Mouse (Mus musculus): ENCODE measurements around the gene Igll1. TPM values are rescaled to one million over a fixed set of nuclear protein-coding genes. Genes with fewer than 3 reads are reported as not detected.

Gene Igll1
- polyA plus RNA-seq, 1 experiment, result 0.93 TPM

- H3K4me1 ChIP-seq (replicated peaks; ENCODE audit: control insufficient read depth, insufficient read depth, low read length), result peaks cover 11% of the 10 kb centered on the region
- peak overlapping the region; percentile 30; the same call in 1 of the 2 replicates for H3K27ac ChIP-seq (ENCODE audit: control insufficient read depth, insufficient read depth, low read length)
- 0 out of 2 replicates have a peak, but pooled peaks cover 3% of the 10 kb centered on the region for H3K36me3 ChIP-seq (ENCODE audit: control insufficient read depth, insufficient read depth, low read length)
- H3K4me3 ChIP-seq (ENCODE audit: control insufficient read depth, insufficient read depth, low read length), result peak overlapping the region; percentile 64
- H3K27me3 ChIP-seq (ENCODE audit: control insufficient read depth, insufficient read depth, low read length), result no peaks in the 10 kb centered on the region
- WGBS, result 29% methylated on average over 10 of the region's 10 CpGs
- TF ChIP-seq CTCF (IDR thresholded peaks at IDR 0.05; ENCODE audit: borderline replicate concordance, control insufficient read depth, extremely low read depth, insufficient read depth, low read length, poor library complexity) (no peak), POLR2A (IDR thresholded peaks at IDR 0.05; ENCODE audit: control insufficient read depth, extremely low read depth, insufficient read depth, low read length, poor library complexity) (no peak)
- DNase-seq, result no peak
These were observed 33.3 kb upstream of the Igll1 start for GRCm38 (mm10) chr16:16897056-16897584.

GRCm38 (mm10) chr16:16896382-16897055 is 32.7 kb upstream of the Igll1 start, which contains the start of gene Ppm1f:
TSS of gene Ppm1f (plus strand) at chr16:16896469.
- under 1% methylated on average over 29 of the region's 29 CpGs for WGBS

GRCm38 (mm10) chr16:16896015-16896381 is 32.2 kb upstream of the Igll1 start:
- DNase-seq, result no peak
- Histone ChIP-seq H3K27me3 (ENCODE audit: control insufficient read depth, insufficient read depth, low read length) (no peaks in the 10 kb centered on the region), H3K4me3 (ENCODE audit: control insufficient read depth, insufficient read depth, low read length) (no peak overlapping the region), H3K4me1 (replicated peaks; ENCODE audit: control insufficient read depth, insufficient read depth, low read length) (peaks cover 11% of the 10 kb centered on the region), H3K36me3 (ENCODE audit: control insufficient read depth, insufficient read depth, low read length) (peaks cover 11% of the 10 kb centered on the region; the same call in 1 of the 2 replicates), H3K27ac (ENCODE audit: control insufficient read depth, insufficient read depth, low read length) (peak overlapping the region; percentile 7; the same call in 1 of the 2 replicates)
- WGBS, result 7% methylated on average over 4 of the region's 4 CpGs
- TF ChIP-seq POLR2A (IDR thresholded peaks at IDR 0.05; ENCODE audit: control insufficient read depth, extremely low read depth, insufficient read depth, low read length, poor library complexity) (no peak), CTCF (IDR thresholded peaks at IDR 0.05; ENCODE audit: borderline replicate concordance, control insufficient read depth, extremely low read depth, insufficient read depth, low read length, poor library complexity) (no peak)

More at GRCm38 (mm10) chr16:16896382-16897055, 32.7 kb upstream of the Igll1 start, which contains the start of gene Ppm1f:
- TF ChIP-seq CTCF (IDR thresholded peaks at IDR 0.05; ENCODE audit: borderline replicate concordance, control insufficient read depth, extremely low read depth, insufficient read depth, low read length, poor library complexity), result peak; percentile 98
- peak; percentile 85 for TF ChIP-seq POLR2A (IDR thresholded peaks at IDR 0.05; ENCODE audit: control insufficient read depth, extremely low read depth, insufficient read depth, low read length, poor library complexity)
- 0 out of 2 replicates have a peak, but pooled peaks cover 6% of the 10 kb centered on the region for H3K36me3 ChIP-seq (ENCODE audit: control insufficient read depth, insufficient read depth, low read length)
- no peaks in the 10 kb centered on the region for H3K27me3 ChIP-seq (ENCODE audit: control insufficient read depth, insufficient read depth, low read length)
- DNase-seq, result peak; percentile 96
- H3K27ac ChIP-seq (ENCODE audit: control insufficient read depth, insufficient read depth, low read length), result peak within 1 kb of the TSS; percentile 30; the same call in 1 of the 2 replicates
- H3K4me1 ChIP-seq (replicated peaks; ENCODE audit: control insufficient read depth, insufficient read depth, low read length), result peaks cover 11% of the 10 kb centered on the region
- peak within 1 kb of the TSS; percentile 64 for H3K4me3 ChIP-seq (ENCODE audit: control insufficient read depth, insufficient read depth, low read length)

GRCm38 (mm10) chr16:16892366-16892765 is 28.6 kb upstream of the Igll1 start:
- Histone ChIP-seq H3K27ac (ENCODE audit: control insufficient read depth, insufficient read depth, low read length) (no peak overlapping the region), H3K27me3 (ENCODE audit: control insufficient read depth, insufficient read depth, low read length) (no peaks in the 10 kb centered on the region), H3K4me1 (replicated peaks; ENCODE audit: control insufficient read depth, insufficient read depth, low read length) (peaks cover 11% of the 10 kb centered on the region), H3K36me3 (ENCODE audit: control insufficient read depth, insufficient read depth, low read length) (peaks cover 38% of the 10 kb centered on the region), H3K4me3 (ENCODE audit: control insufficient read depth, insufficient read depth, low read length) (no peak overlapping the region)
- no peak for DNase-seq
- WGBS, result 97% methylated on average over 7 of the region's 7 CpGs
- no peak for TF ChIP-seq CTCF (IDR thresholded peaks at IDR 0.05; ENCODE audit: borderline replicate concordance, control insufficient read depth, extremely low read depth, insufficient read depth, low read length, poor library complexity)
- TF ChIP-seq POLR2A (IDR thresholded peaks at IDR 0.05; ENCODE audit: control insufficient read depth, extremely low read depth, insufficient read depth, low read length, poor library complexity), result no peak

- no peak overlapping the region for H3K27ac ChIP-seq (ENCODE audit: control insufficient read depth, insufficient read depth, low read length)
- 98% methylated on average over 1 of the region's 1 CpGs for WGBS
- TF ChIP-seq POLR2A (IDR thresholded peaks at IDR 0.05; ENCODE audit: control insufficient read depth, extremely low read depth, insufficient read depth, low read length, poor library complexity), result no peak
- TF ChIP-seq CTCF (IDR thresholded peaks at IDR 0.05; ENCODE audit: borderline replicate concordance, control insufficient read depth, extremely low read depth, insufficient read depth, low read length, poor library complexity), result no peak
- DNase-seq, result no peak
- no peaks in the 10 kb centered on the region for H3K4me1 ChIP-seq (replicated peaks; ENCODE audit: control insufficient read depth, insufficient read depth, low read length)
- H3K4me3 ChIP-seq (ENCODE audit: control insufficient read depth, insufficient read depth, low read length), result no peak overlapping the region
- no peaks in the 10 kb centered on the region for H3K27me3 ChIP-seq (ENCODE audit: control insufficient read depth, insufficient read depth, low read length)
- peaks cover 59% of the 10 kb centered on the region for H3K36me3 ChIP-seq (ENCODE audit: control insufficient read depth, insufficient read depth, low read length)
These were observed 24.6 kb upstream of the Igll1 start for GRCm38 (mm10) chr16:16888341-16888740.

- H3K27me3 ChIP-seq (ENCODE audit: control insufficient read depth, insufficient read depth, low read length), result no peaks in the 10 kb centered on the region
- DNase-seq, result no peak
- H3K4me3 ChIP-seq (ENCODE audit: control insufficient read depth, insufficient read depth, low read length), result no peak overlapping the region
- 84% methylated on average over 5 of the region's 5 CpGs for WGBS
- H3K36me3 ChIP-seq (ENCODE audit: control insufficient read depth, insufficient read depth, low read length), result peaks cover 54% of the 10 kb centered on the region
- TF ChIP-seq CTCF (IDR thresholded peaks at IDR 0.05; ENCODE audit: borderline replicate concordance, control insufficient read depth, extremely low read depth, insufficient read depth, low read length, poor library complexity) (no peak), POLR2A (IDR thresholded peaks at IDR 0.05; ENCODE audit: control insufficient read depth, extremely low read depth, insufficient read depth, low read length, poor library complexity) (no peak)
- no peak overlapping the region for H3K27ac ChIP-seq (ENCODE audit: control insufficient read depth, insufficient read depth, low read length)
- H3K4me1 ChIP-seq (replicated peaks; ENCODE audit: control insufficient read depth, insufficient read depth, low read length), result no peaks in the 10 kb centered on the region
These were observed 15.2 kb upstream of the Igll1 start for GRCm38 (mm10) chr16:16879025-16879424.

Measured in thymus, adult 2 months (tissue).